Mouse (Mus musculus) stomach, adult 2 months (tissue): Measurements from ENCODE around the gene Klf3. TPM values are rescaled to one million over a fixed set of nuclear protein-coding genes. Genes with fewer than 3 reads are reported as not detected.

Experiments used
- polyA plus RNA-seq: library from polyadenylated mRNA; depleted of rRNA; stranded (reverse); fragments of >200 nt; gene quantifications from 2 replicates; pipeline ENCODE4 v1.2.3, GENCODE M21; 2012; rRNA removed

Klf3 gene
- polyA plus RNA-seq = 72.9 and 74.3 TPM in 2 replicates

GRCm38 (mm10) chr5:64802795-64803719 is at the start of gene Klf3:
Klf3 (plus strand) TSS chr5:64803388.

Other genes starting within 250 kb of the Klf3 start
- 0.29 and 0.41 TPM in 2 replicates for gene Tlr1, start 130.2 kb downstream of the Klf3 start, polyA plus RNA-seq
- 0.23 and 0.28 TPM in 2 replicates for gene Tlr6, start 156.7 kb downstream of the Klf3 start, polyA plus RNA-seq
- gene Fam114a1, start 166.7 kb downstream of the Klf3 start, polyA plus RNA-seq = 4.9 and 9.0 TPM in 2 replicates